Mouse (Mus musculus) spleen, postnatal 4 days (tissue): ENCODE measurements around the gene H2-T24.
"Not testable (repeated sequence)": the region's sequence is repeated elsewhere in the genome, so short reads cannot be mapped to it uniquely, and the experiment has no call there.

Experiments
- DNase-seq, 2 experiments: peaks; one replicate each; pipeline ENCODE4 v3.0.0; 2022; ENCODE audit warnings: low spot score in 2 of 2

The H2-T24 gene

DNA sequence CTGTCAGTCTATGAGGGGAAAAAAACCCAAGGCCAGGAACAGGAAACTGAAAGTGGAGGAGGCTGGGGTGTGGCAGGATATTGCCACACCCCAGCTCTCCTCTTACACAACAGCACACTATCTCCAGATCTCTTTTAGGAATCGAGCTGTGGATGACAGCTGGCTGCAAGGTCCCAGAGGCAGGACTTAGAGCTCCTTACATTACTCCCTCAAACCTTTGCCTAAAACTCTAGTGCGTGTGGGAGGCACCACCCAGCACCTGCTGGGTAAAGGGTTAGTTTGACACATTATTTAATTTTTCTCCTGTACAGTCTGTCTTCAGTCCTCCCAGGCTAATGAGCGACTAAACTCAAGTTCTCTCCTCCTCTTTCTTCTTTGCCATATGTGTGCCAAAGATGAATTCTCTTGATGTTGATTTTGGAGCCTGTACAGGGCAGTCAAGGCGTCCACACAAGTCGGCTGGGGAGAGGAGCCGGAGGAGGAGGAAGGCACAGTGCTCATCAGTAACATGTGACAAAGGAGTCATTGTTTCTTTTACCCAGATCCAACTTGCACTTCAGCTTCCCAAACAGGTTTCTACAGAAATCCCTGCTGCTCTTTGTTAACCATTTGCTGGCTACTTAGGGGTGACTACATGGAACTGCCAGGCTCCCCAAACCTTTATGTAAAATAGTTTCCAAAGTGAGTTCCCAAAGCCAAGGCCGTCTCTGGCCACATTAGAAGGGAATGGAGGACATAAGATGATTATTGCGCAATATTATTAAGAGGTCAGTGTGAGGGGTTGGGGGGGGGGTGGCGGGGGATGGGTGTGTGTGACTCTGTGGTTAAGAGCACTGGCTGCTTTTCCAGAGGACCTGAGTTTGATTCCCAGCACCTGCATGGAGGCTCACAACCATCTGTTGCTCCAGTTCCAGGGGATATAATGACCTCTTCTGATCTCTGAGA, 3.6 kb upstream of the H2-T24 start:
- peak; percentile 24 to 63 for DNase-seq

GRCm38 (mm10) chr17:36022922-36023321, 2.6 kb upstream of the H2-T24 start:
- DNase-seq = peak in 1 of 2 experiments; percentile 60

- DNase-seq = peak in 1 of 2 experiments; percentile 59
Measured at GRCm38 (mm10) chr17:36022098-36022497, 1.7 kb upstream of the H2-T24 start.

DNA sequence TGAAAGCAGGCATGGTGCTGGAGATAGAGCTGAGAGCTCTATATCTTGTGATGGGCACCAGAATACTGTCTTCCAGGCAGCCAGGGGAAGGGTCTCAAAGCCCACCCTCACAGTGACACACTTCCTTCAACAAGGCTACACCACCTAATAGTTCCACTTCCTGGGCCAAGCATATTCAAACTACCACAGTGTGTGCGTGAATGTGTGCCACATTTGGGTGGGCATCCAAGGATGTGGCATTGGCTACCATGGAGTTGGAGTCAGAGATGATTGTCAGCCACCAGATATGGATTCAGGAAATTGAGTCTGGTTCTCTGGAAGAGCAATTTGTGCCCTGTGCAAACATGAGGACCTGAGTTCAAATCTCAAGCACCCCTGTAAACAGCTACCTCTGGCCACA, 949 bp upstream of the H2-T24 start:
- DNase-seq = peak; percentile 14 to 62

DNA sequence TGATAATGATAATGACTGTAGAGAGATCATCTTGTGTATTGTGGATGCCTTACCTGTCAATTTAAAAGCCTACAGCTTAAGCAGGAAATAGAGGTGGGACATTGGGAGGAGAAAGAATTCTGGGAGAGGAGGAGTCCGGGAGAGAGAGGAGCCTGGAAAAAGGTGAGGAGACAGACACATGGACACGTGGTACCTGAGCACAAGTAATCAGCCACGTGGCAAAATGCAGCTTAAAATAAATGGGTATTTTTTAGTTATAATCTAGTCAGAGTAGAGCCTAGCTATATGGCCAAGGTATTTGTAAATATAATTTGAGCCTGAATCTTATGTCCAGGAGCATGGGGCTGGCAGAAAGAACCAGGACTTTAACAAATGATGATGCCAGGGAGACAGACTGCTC, 841 bp downstream of the H2-T24 start:
- DNase-seq = no peak

DNA sequence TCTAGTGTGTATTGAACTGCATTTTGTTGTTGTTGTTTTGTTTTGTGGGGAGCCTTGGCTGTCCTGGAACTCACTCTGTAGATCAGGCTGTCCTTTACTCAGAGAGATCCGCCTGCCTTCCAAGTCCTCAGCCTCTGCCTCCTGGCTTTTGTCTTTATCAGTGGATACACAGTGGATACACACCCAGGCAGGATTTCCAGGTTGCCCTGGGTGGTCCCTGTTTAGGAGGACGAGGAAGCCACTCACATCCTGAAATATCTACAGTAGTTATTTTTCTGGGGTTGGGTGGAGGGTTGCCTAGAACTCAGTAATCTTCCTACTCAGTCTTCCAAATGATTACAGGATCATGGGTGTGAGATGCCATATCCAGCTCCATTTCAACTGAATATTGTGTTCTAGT, 1.4 kb downstream of the H2-T24 start:
- peak; percentile 26 to 63 for DNase-seq

DNA sequence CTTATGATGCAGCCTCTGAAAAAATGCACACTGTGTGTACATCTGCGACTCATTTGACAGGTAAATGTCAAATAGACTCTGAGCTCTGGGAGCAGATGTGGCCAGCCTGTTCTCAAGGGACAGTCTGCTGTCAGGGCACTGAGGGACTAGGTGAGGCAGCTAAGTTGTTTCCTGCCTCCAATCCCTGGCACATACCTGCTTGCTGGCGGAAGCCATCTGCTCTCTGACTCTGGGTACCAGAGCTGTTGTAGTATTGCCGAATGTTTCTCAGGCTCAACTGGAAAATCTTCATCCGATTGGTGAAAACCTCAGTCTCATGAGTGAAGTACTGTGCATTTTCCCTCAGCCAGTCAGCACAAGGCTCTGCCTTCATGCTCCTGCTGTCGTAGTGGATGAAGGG, 3.3 kb downstream of the H2-T24 start:
- DNase-seq = no peak

DNA sequence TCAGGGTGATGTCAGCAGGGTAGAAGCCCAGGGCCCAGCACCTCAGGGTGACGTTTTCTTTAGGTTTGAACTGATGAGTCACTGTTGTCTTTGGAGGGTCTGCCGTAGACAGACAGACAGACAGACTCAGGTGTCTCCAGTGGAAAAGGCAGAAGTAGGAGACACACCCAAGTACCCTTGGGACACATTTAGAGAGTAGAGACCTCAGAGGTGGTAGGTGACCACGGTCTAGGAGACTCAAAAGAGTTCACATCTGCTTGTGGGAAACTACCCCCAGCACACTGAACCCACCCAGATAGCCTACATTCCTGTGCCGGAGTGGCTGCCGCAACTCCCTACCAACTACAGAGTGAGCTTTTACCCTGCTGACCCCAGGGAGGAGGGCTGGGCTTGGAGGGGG, 5.4 kb downstream of the H2-T24 start:
- no peak for DNase-seq

DNA sequence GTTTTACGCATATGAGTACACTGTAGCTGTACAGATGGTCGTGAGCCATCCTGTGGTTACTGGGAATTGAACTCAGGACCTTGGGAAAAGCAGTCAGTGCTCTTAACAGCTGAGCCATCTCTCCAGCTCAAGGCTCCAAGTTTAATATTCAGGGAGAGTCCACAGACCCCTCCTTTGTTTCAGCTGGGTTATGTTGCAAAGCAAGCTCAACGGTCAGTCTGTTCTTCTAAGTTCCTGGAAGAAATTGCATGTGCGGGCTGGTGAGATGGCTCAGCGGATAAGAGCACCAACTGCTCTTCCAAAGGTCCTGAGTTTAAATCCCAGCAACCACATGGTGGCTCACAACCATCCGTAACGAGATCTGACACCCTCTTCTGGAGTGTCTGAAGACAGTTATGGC, 16.0 kb downstream of the H2-T24 start:
- DNase-seq = not testable (repeated sequence)

GRCm38 (mm10) chr17:36003331-36003730, 17.0 kb downstream of the H2-T24 start:
- no peak for DNase-seq

DNA sequence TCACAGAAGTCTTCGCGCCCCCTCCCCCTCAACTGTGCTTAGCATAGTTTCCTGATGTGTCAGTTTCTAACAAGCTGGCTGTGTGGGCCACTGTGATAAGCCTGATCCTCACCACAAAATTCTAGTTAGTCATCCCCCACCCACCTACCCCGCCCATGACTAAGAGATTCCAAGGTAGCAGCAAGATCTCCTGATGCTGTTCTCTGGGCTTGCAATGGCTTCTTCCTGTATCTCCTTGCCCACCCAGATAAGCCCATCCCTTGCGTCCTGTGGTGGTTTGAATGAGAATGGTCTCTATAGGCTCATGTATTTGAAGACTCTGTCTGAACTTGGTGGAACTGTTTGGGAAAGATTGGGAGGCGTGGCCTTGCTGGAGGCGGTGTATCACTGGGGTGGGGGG, 18.4 kb downstream of the H2-T24 start:
- DNase-seq = peak; percentile 77 to 79

DNA sequence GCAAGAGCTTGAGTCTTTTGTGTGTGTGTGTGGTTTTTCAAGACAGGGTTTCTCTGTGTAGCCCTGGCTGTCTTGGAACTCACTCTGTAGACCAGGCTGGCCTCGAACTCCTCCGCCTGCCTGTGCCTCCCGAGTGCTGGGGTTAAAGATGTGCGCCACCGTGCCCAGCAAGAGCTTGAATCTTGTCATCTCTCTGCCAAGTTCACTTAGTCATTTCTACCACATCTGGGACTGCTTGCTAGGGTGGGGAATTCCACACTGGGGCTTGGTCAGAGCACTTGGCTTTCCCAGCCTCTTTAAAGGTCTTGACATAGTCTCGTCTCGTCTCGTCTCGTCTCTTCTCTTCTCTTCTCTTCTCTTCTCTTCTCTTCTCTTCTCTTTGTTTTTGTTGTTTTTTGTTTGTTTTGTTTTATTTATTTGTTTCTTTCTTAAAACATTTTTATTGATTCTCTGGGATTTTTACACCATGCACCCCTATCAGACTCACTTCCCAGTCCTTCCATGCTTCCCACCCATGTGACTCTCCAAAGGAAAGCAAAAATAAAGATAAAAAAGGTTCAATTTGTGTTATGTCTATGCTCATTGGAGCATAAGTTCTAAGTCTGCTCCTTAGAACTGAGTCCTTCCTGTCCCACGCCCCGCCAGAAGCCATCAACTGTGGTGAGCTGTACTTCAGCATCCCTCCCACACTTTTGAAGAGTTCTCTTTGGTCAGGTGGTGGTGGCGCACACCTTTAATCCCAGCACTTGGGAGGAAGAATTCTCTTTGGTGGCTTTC, 19.1 kb downstream of the H2-T24 start:
- peak in 1 of 2 experiments; percentile 62 for DNase-seq

DNA sequence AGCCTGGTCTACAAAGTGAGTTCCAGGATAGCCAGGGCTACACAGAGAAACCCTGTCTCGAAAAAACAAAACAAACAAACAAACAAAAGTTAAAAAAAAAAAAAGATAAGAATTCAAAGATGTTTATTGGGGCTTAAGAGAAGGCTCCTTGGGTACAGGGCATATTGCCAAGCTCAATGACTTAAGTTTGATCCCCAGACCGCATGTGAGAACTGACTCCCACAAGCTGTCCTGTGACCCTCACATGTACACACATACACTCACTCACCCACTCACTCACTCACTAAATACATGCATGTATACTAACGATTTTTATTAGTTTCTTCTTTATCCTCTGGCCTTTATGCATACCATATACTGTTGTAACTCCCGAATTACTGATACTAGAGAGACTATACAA, 20.0 kb downstream of the H2-T24 start:
- DNase-seq = peak in 1 of 2 experiments; percentile 42

DNA sequence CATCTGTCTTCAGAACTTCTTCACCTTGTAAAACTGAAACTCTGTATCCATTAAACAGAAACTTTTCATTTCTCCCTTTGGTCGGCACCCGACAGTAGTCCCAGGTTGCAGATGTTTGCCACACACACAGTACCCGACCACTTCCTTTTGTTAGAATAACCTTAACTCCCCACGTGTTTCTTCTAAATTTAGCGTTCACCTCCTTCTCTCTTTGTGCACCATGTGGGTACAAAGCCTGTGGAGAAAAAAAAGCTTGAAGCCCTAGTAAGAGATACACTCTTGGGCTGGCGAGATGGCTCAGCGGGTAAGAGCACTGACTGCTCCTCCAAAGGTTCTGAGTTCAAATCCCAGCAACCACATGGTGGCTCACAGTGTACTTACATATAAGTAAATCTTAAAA, 21.0 kb downstream of the H2-T24 start:
- DNase-seq = peak in 1 of 2 experiments; percentile 47

- no peak for DNase-seq
Measured at GRCm38 (mm10) chr17:35998545-35999305, 21.6 kb downstream of the H2-T24 start.

- DNase-seq = peak; percentile 71 to 81
Measured at GRCm38 (mm10) chr17:35997713-35998510, 22.4 kb downstream of the H2-T24 start.

- DNase-seq = peak; percentile 99
Measured at GRCm38 (mm10) chr17:35996949-35997348, 23.4 kb downstream of the H2-T24 start.

DNA sequence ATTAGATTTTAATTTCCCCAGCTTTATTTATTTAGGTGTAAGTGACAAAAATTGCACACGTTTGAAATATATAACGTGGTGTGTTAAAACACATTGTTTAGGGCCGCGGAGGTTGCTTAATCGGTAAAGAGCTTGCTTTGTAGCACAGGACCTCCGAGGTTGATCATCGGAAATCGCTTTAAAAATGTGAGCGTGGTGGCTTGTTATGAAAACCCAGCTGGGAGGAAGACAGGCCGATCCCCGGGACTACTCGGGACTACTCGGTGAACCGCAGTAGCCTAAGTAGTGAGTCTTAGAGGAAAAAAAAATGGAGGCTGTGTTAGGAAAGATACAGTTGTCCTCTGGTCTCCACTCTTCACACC, 25.5 kb downstream of the H2-T24 start:
- DNase-seq = no peak

DNA sequence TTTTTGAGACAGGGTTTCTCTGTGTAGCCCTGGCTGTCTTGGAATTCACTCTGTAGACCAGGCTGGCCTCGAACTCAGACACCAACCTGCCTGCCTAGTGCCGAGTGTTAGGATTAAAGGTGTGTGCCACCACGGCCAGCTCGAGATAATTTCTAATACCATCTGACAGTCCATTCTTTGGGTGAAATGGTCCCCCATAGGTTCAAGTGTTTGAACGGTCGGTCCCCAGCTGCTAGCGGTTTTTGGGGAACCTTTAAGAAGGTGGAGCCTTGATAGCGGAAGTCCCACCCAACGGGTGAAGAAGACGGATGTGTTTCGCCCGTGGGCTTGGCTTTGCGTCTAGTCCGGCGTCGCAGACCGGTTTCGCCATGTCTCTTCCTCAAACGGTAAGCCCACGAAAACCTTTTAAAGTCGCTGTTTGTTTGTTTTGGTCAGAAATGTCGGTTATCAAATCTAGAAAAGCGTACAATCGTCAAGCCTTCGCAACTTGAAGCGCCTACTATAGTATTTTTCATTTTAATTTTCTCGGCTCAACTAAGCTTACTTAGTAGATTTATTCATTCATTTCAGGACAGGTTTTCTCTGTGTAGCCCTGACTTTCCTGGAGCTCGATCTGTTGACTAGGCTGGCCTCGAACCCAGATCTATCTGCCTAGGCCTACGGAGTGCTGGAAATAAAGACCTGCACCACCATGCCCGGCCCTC, 26.0 kb downstream of the H2-T24 start:
- peak; percentile 82 to 87 for DNase-seq

GRCm38 (mm10) chr17:35993675-35994074, 26.7 kb downstream of the H2-T24 start:
- peak; percentile 82 to 95 for DNase-seq

DNA sequence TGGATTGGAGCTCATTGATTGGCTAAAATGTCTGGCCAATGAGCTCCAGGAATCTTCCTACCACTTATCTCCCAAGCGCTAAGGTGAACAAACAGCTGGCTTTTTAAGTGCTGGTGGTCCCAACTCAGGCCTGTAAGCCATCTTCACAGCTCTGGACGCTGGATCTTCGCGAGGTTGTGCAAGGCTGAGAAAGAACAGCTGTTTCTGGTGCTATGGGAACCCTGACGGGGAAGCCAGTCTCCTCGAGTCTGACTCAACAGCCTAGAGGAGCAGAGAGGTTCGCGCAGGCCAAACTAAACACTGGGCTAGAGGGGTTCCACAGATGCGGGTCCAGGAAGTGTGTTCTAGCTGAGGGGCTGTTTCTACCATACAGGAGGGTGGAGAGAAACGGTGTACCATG, 28.6 kb downstream of the H2-T24 start:
- no peak for DNase-seq
